Mouse (Mus musculus): ENCODE measurements around the gene Eef1akmt3.
"Not testable (repeated sequence)": the region's sequence is repeated elsewhere in the genome, so short reads cannot be mapped to it uniquely, and the experiment has no call there.

Eef1akmt3 gene

GRCm38 (mm10) chr10:127070190-127071121, 29.1 kb upstream of the Eef1akmt3 start, which contains the start of gene Tspan31:
Gene Tspan31, minus strand, starts transcription at chr10:127070264.
- peak; percentile 77 to 90 for DNase-seq (ENCODE audit: low spot score in 2 of 2)

- no peak for DNase-seq (ENCODE audit: low spot score in 2 of 2)
These were observed 28.2 kb upstream of the Eef1akmt3 start for GRCm38 (mm10) chr10:127069281-127070189.

- DNase-seq (ENCODE audit: low spot score in 2 of 2), result no peak
These were observed 27.2 kb upstream of the Eef1akmt3 start for GRCm38 (mm10) chr10:127068360-127069038.

GRCm38 (mm10) chr10:127066519-127067018, 25.3 kb upstream of the Eef1akmt3 start:
- DNase-seq (ENCODE audit: low spot score in 2 of 2), result no peak

GRCm38 (mm10) chr10:127065981-127066380, 24.7 kb upstream of the Eef1akmt3 start:
- DNase-seq (ENCODE audit: low spot score in 2 of 2), result no peak

- DNase-seq (ENCODE audit: low spot score in 2 of 2), result no peak
These were observed 22.9 kb upstream of the Eef1akmt3 start for GRCm38 (mm10) chr10:127063913-127064870.

GRCm38 (mm10) chr10:127063239-127063872, 22.0 kb upstream of the Eef1akmt3 start, which contains the start of gene Cdk4:
Gene Cdk4, plus strand, starts transcription at chr10:127063534.
- DNase-seq (ENCODE audit: low spot score in 2 of 2), result peak; percentile 96 to 99

GRCm38 (mm10) chr10:127062503-127062902, 21.2 kb upstream of the Eef1akmt3 start:
- DNase-seq (ENCODE audit: low spot score in 2 of 2), result no peak

GRCm38 (mm10) chr10:127062101-127062500, 20.8 kb upstream of the Eef1akmt3 start:
- not testable (repeated sequence) for DNase-seq (ENCODE audit: low spot score in 2 of 2)

- DNase-seq (ENCODE audit: low spot score in 2 of 2), result no peak
These were observed 20.2 kb upstream of the Eef1akmt3 start for GRCm38 (mm10) chr10:127061513-127061912.

GRCm38 (mm10) chr10:127061085-127061484, 19.8 kb upstream of the Eef1akmt3 start:
- no peak for DNase-seq (ENCODE audit: low spot score in 2 of 2)

- peak; percentile 66 to 69 for DNase-seq (ENCODE audit: low spot score in 2 of 2)
These were observed 18.9 kb upstream of the Eef1akmt3 start, which contains the start of gene March9 for GRCm38 (mm10) chr10:127059968-127060916. Gene March9, minus strand, starts transcription at chr10:127060184.

GRCm38 (mm10) chr10:127059174-127059967, 18.1 kb upstream of the Eef1akmt3 start:
- DNase-seq (ENCODE audit: low spot score in 2 of 2), result no peak

GRCm38 (mm10) chr10:127058708-127059107, 17.4 kb upstream of the Eef1akmt3 start:
- no peak for DNase-seq (ENCODE audit: low spot score in 2 of 2)

GRCm38 (mm10) chr10:127058161-127058560, 16.8 kb upstream of the Eef1akmt3 start:
- peak; percentile 56 to 66 for DNase-seq (ENCODE audit: low spot score in 2 of 2)

- no peak for DNase-seq (ENCODE audit: low spot score in 2 of 2)
These were observed 15.2 kb upstream of the Eef1akmt3 start for GRCm38 (mm10) chr10:127056490-127056889.

- DNase-seq (ENCODE audit: low spot score in 2 of 2), result no peak
These were observed 14.1 kb upstream of the Eef1akmt3 start for GRCm38 (mm10) chr10:127055406-127055805.
